Mouse (Mus musculus): ENCODE measurements at regions not wholly inside any gene's neighbourhood (a gene's known extent, or its start where the extent isn't known, plus 50 kb on each side); places are given as distances from the start of the nearest gene placed in this dataset.

GRCm38 (mm10) chr2:46106991-46107390 is 989.8 kb upstream of the Zeb2 start:
- H3K27ac ChIP-seq (ENCODE audit: low read depth) = no peak overlapping the region
- ATAC-seq (ENCODE audit: insufficient read depth, low read depth) (no peak), DNase-seq (ENCODE audit: low spot score) (no peak)
- no peaks in the 10 kb centered on the region for H3K4me1 ChIP-seq (ENCODE audit: control insufficient read depth, insufficient read depth)
- H3K36me3 ChIP-seq (replicated peaks; ENCODE audit: control insufficient read depth, insufficient read depth, low read length) = no peaks in the 10 kb centered on the region
- H3K4me2 ChIP-seq (ENCODE audit: low read depth, low read length) = no peak overlapping the region
- no peak overlapping the region for H3K4me3 ChIP-seq (ENCODE audit: low read depth, low read length)
- TF ChIP-seq EP300 (IDR thresholded peaks at IDR 0.05; ENCODE audit: low read depth) (no peak), CTCF (IDR thresholded peaks at IDR 0.05; ENCODE audit: low read depth) (no peak)
- no peaks in the 10 kb centered on the region for H3K27me3 ChIP-seq (ENCODE audit: control insufficient read depth, insufficient read depth, low read length)
- no peaks in the 10 kb centered on the region for H3K9me3 ChIP-seq (replicated peaks; ENCODE audit: control insufficient read depth, low read length)
- H3K9ac ChIP-seq (replicated peaks; ENCODE audit: low read depth, low read length) = no peak overlapping the region

DNA sequence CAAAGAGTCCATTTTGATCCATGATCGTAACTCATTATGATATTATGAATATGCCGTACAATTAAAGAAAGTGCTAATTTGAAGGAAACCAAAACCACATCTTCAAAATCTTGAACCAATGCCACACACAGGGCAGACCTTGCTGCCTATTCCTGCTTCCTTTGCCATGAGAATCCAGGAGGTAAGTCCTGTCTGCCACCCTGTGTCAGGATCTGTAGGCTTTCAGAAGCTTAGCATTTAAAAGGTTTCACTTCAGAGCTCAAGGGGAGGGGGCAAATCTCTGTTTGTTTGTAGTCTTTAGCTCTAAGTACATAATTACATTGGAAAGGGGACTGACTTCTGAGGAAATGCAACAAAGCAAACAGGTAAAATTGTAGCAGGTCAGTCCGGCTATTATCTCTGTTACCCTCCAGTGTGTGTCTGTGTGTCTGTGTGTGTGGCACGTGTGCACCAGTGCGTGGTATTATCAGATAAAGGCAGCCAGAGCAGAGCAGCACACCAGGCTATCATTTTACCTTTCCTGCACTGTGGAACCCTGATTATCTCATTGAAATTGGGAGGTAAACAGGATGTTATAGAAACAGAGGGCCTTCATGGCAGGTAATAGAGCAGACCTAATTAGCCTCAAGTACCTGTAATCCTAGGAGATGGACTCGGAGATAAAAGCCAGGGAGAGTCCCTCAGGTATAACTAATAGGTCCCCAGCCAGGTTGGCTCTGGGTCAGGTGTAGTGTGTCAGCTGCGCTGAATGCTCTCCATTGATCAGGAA is 948.0 kb upstream of the Zeb2 start:
- Histone ChIP-seq H3K9ac (replicated peaks; ENCODE audit: low read depth, low read length) (no peak overlapping the region), H3K4me3 (ENCODE audit: low read depth, low read length) (no peak overlapping the region), H3K36me3 (replicated peaks; ENCODE audit: control insufficient read depth, insufficient read depth, low read length) (no peaks in the 10 kb centered on the region), H3K4me1 (ENCODE audit: control insufficient read depth, insufficient read depth) (no peaks in the 10 kb centered on the region), H3K9me3 (replicated peaks; ENCODE audit: control insufficient read depth, low read length) (no peaks in the 10 kb centered on the region), H3K27me3 (ENCODE audit: control insufficient read depth, insufficient read depth, low read length) (no peaks in the 10 kb centered on the region), H3K4me2 (ENCODE audit: low read depth, low read length) (no peak overlapping the region), H3K27ac (ENCODE audit: low read depth) (no peak overlapping the region)
- ATAC-seq (ENCODE audit: insufficient read depth, low read depth) (no peak), DNase-seq (ENCODE audit: low spot score) (no peak)
- no peak for TF ChIP-seq CTCF (IDR thresholded peaks at IDR 0.05; ENCODE audit: low read depth)
- no peak for TF ChIP-seq EP300 (IDR thresholded peaks at IDR 0.05; ENCODE audit: low read depth)
- 66% methylated on average over 7 of the region's 7 CpGs for WGBS

DNA sequence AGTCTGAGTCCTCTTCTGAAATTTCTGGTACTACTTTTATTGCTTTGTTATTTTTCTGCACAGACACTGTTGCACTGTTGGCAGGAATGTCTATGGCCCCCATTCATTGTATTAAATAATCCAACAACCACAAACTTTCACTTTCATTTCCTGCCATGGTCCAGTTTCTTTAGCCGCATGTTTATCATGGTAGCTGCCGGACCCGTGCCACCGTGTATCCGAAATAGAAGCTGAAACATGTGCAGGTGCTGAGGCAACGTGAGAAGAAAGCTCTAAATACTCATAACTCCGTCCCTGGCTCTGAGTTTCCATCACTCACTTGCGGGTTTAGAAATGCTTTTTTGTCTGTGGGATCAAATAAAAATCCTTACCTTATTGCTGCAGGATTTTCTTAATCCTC is 938.5 kb upstream of the Zeb2 start:
- no peak for DNase-seq (ENCODE audit: low spot score)
- 49% methylated on average over 8 of the region's 8 CpGs for WGBS

DNA sequence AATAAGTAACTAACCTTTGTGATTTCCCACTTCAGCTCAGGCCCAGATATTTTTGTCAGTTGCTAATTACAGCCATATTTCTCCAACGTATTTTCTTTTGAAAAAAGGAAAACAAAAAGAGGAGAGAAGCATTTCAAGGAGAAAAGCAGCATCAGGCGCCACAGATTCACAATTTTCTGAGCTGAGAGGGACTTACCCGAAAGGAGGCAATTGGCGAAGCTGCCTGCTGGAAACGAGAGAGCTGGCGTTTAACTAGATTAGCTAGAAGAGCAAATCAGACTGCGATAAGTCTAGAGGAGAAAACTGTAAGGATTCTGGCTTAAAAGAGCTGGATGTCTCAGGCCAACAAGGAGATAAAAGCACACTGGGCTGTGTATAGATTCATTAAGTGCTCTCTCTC is 937.7 kb upstream of the Zeb2 start:
- no peaks in the 10 kb centered on the region for H3K27me3 ChIP-seq (ENCODE audit: control insufficient read depth, insufficient read depth, low read length)
- no peak overlapping the region for H3K9ac ChIP-seq (replicated peaks; ENCODE audit: low read depth, low read length)
- H3K4me2 ChIP-seq (ENCODE audit: low read depth, low read length) = no peak overlapping the region
- no peak for TF ChIP-seq EP300 (IDR thresholded peaks at IDR 0.05; ENCODE audit: low read depth)
- TF ChIP-seq CTCF (IDR thresholded peaks at IDR 0.05; ENCODE audit: low read depth) = no peak
- H3K27ac ChIP-seq (ENCODE audit: low read depth) = no peak overlapping the region
- no peaks in the 10 kb centered on the region for H3K9me3 ChIP-seq (replicated peaks; ENCODE audit: control insufficient read depth, low read length)
- no peak for ATAC-seq (ENCODE audit: insufficient read depth, low read depth)
- DNase-seq (ENCODE audit: low spot score) = no peak
- 62% methylated on average over 7 of the region's 7 CpGs for WGBS
- H3K4me3 ChIP-seq (ENCODE audit: low read depth, low read length) = no peak overlapping the region
- H3K36me3 ChIP-seq (replicated peaks; ENCODE audit: control insufficient read depth, insufficient read depth, low read length) = no peaks in the 10 kb centered on the region
- 0 out of 2 replicates have a peak, but pooled peaks cover 4% of the 10 kb centered on the region for H3K4me1 ChIP-seq (ENCODE audit: control insufficient read depth, insufficient read depth)

More for the DNA sequence above, 938.5 kb upstream of the Zeb2 start:
- Histone ChIP-seq H3K36me3 (replicated peaks; ENCODE audit: control insufficient read depth, insufficient read depth, low read length) (no peaks in the 10 kb centered on the region), H3K4me3 (ENCODE audit: low read depth, low read length) (peak overlapping the region; percentile 28), H3K4me1 (ENCODE audit: control insufficient read depth, insufficient read depth) (0 out of 2 replicates have a peak, but pooled peaks cover 4% of the 10 kb centered on the region), H3K27ac (ENCODE audit: low read depth) (no peak overlapping the region), H3K9ac (replicated peaks; ENCODE audit: low read depth, low read length) (no peak overlapping the region), H3K27me3 (ENCODE audit: control insufficient read depth, insufficient read depth, low read length) (no peaks in the 10 kb centered on the region), H3K4me2 (ENCODE audit: low read depth, low read length) (peak overlapping the region; percentile 52), H3K9me3 (replicated peaks; ENCODE audit: control insufficient read depth, low read length) (no peaks in the 10 kb centered on the region)
- no peak for ATAC-seq (ENCODE audit: insufficient read depth, low read depth)
- no peak for TF ChIP-seq CTCF (IDR thresholded peaks at IDR 0.05; ENCODE audit: low read depth)
- no peak for TF ChIP-seq EP300 (IDR thresholded peaks at IDR 0.05; ENCODE audit: low read depth)

DNA sequence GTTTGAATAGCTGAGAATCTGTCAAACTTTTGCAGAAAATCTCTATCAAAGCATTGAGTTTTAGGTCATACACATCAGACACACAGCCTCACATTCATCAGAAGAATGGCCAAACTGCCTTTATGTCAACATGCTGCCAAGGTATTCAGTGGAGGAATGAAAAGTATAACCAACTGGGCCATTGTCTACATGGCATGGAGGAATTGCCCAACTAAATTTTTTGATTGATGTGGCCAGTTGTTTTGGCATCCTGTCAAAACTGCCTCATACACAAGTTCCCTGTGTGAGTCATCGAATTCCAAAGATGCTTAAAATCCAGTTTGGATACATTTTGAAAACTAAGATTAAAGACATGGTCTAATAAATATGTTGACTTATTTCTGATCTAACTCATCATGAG is 904.7 kb upstream of the Zeb2 start:
- 73% methylated on average over 1 of the region's 1 CpGs for WGBS
- H3K4me2 ChIP-seq (ENCODE audit: low read depth, low read length) = no peak overlapping the region
- no peaks in the 10 kb centered on the region for H3K4me1 ChIP-seq (ENCODE audit: control insufficient read depth, insufficient read depth)
- no peak for ATAC-seq (ENCODE audit: insufficient read depth, low read depth)
- no peaks in the 10 kb centered on the region for H3K9me3 ChIP-seq (replicated peaks; ENCODE audit: control insufficient read depth, low read length)
- no peak overlapping the region for H3K27ac ChIP-seq (ENCODE audit: low read depth)
- no peaks in the 10 kb centered on the region for H3K27me3 ChIP-seq (ENCODE audit: control insufficient read depth, insufficient read depth, low read length)
- H3K36me3 ChIP-seq (replicated peaks; ENCODE audit: control insufficient read depth, insufficient read depth, low read length) = no peaks in the 10 kb centered on the region
- H3K9ac ChIP-seq (replicated peaks; ENCODE audit: low read depth, low read length) = no peak overlapping the region
- TF ChIP-seq EP300 (IDR thresholded peaks at IDR 0.05; ENCODE audit: low read depth) = no peak
- TF ChIP-seq CTCF (IDR thresholded peaks at IDR 0.05; ENCODE audit: low read depth) = no peak
- no peak overlapping the region for H3K4me3 ChIP-seq (ENCODE audit: low read depth, low read length)
- DNase-seq (ENCODE audit: low spot score) = no peak

DNA sequence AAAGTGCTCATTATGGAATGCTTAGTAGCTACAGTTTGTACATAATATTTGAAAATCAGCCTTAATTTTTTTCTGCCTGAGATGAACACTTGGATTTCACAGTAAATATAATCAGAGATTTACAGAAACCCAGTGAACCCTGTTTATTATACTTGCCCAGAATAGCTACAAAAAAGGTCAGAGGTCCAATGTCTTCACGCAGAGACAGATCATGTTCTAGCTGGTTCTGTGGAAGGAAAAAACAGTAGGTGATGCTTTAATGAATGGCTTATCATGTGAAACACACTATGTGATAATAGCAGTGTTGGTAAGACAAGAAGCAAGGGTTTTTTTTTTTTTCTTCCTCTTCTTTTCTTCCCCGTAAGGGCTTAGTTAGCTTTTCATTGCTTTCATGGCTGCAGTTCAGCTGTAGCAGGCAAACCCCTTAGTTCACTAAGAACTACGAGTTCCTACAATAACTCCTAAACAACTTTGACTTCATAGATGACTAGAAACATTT is 896.6 kb upstream of the Zeb2 start:
- TF ChIP-seq CTCF (IDR thresholded peaks at IDR 0.05; ENCODE audit: low read depth) (no peak), EP300 (IDR thresholded peaks at IDR 0.05; ENCODE audit: low read depth) (no peak)
- ATAC-seq (ENCODE audit: insufficient read depth, low read depth) (no peak), DNase-seq (ENCODE audit: low spot score) (no peak)
- no peaks in the 10 kb centered on the region for H3K36me3 ChIP-seq (replicated peaks; ENCODE audit: control insufficient read depth, insufficient read depth, low read length)
- H3K9ac ChIP-seq (replicated peaks; ENCODE audit: low read depth, low read length) = no peak overlapping the region
- no peaks in the 10 kb centered on the region for H3K9me3 ChIP-seq (replicated peaks; ENCODE audit: control insufficient read depth, low read length)
- WGBS = 62% methylated on average over 3 of the region's 3 CpGs
- H3K4me1 ChIP-seq (ENCODE audit: control insufficient read depth, insufficient read depth) = no peaks in the 10 kb centered on the region
- no peak overlapping the region for H3K4me2 ChIP-seq (ENCODE audit: low read depth, low read length)
- no peak overlapping the region for H3K27ac ChIP-seq (ENCODE audit: low read depth)
- no peaks in the 10 kb centered on the region for H3K27me3 ChIP-seq (ENCODE audit: control insufficient read depth, insufficient read depth, low read length)
- no peak overlapping the region for H3K4me3 ChIP-seq (ENCODE audit: low read depth, low read length)
